Mouse (Mus musculus): ENCODE results near the gene Slc43a2. TPM values are rescaled to one million over a fixed set of nuclear protein-coding genes. Genes with fewer than 3 reads are reported as not detected.

Gene Slc43a2
- total RNA-seq, 2 experiments from 2014 or later: 44.2 to 51.3 TPM

DNA sequence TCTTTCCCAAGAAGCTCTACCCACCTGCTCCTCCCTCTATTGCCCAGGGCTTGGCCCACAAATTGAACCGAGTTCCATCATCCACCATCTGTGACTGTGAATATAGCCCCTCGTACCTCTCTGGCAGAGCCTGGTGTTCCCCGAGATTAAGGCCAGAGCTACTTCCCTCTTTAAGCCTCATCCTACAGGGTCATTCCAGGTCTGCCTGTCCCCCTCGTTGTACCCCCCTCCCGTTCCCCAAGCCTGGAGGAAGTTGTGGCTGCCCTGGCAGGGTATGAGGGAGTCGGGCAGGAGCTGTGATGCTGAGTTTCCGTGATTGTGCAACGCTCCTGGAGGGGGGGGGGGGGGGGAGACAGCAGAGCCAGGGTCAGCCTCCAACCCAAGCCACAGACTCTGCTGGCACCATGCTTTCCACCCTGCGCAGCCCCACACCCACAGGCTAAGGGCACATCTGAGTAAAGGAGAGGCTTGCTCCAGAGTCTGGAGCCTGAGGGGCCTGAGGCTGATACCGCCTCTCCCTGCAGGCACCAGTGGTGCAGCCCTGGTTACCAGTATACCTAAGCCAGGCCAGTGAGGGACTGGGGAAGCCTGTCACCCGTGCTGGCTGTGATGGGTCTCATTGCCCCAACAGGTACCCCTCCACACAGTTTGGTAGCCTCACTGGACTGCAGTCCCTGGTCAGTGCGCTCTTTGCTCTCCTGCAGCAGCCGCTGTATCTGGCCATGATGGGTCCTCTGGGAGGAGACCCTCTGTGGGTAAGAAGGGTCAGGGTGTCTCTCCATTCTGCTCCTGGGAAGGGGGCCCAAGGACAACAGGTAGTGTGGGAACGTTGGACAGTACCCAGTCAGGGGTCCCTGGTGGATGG lies 39.9 kb downstream of the Slc43a2 start:
- no peak for DNase-seq (ENCODE audit: low spot score in 2 of 2)

DNA sequence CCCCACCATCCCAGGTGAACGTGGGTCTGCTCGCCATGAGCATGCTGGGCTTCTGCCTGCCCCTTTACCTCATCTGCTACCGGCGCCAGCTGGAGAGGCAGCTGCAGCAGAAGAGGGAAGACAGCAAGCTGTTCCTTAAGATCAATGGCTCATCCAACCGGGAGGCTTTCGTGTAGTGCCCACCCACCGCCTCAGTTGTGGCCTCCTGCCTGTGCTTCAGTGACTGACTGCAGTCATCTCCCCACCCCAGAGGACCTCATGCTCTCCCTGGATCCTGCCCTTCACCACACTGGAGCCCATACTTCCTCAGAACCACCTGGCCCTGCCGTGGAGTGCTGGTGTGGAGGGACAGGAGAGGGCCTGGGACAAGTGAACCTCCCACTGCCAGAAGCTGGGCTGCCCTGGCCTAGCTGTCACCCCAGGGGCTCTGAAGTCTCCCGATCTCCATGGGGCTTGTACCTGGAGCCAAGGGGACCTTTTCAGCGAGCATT lies 40.9 kb downstream of the Slc43a2 start:
- DNase-seq (ENCODE audit: low spot score in 2 of 2): peak in 1 of 2 experiments; percentile 56

DNA sequence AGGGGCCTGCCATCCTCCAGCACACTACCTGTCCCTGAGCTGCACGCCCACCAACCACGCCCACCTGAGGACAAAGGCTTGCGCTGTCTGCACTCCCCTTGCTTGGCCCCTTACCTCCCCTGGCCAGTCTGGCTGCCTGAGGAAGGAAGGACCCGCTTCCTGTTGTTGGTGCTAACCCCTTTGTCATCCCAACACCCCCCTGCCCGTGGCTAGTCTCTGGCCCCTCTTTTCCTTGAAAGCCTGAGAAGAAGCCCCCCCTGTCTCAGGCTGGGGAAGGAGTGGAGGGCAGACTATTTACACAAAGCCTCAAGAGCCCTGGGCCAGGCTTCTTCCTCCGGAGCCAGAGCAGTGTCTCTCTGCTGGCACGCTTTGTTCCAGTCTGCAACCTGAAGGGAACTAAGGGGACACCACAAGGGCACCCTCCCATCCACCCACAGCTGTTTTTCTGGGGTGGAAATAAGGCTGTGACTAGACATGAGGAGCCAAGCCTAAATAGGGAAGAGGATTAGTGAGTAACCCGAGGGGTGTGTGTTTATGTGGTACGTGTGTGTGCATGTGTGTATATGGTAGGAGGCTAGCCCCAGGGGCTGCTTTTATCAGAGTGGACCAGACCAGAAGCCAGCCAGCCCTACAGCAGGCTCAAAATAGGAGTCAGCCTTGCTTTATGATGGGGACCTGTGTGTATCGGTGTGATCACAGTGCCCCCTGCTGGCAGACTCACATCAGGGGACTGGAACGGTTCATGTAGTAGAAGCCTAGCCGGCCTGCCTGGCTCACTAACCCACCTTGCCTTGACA lies 41.6 kb downstream of the Slc43a2 start:
- peak; percentile 88 to 96 for DNase-seq (ENCODE audit: low spot score in 2 of 2)

DNA sequence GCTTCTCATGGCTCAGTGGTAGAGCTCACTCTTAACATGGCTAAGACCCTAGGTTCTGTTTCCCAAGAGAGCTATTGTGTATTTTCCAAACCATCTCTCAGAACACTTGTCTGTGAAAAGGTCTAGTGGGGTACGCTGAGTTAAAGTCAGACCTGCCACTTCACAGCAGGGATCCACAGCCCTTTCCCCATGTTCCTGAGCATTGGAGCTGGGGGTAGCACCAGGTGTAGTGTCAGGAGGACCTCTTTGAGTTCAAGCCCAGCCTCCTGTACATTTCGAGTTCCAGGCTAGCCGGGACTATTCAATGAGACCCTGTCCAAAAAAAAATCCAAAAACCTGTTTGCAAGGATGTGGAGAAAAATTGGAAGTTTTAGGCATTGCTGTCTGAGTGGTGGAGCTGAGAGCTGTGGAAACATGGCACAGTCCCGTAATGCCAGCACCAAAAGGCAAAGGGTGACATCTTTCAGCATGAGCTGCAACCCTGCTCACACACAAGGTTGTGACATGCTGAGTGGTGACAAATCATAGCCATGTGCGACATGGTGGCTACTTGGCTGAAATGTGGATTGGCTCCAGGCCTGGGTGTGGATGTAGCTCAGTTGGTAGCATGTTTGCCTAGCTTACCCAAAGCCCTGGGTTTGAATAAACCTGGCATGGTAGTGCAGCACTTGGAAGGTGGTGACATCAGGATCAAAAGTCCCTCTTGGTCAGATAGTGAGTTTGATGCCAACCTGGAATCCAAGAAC lies 43.1 kb downstream of the Slc43a2 start:
- DNase-seq (ENCODE audit: low spot score in 2 of 2): no peak

DNA sequence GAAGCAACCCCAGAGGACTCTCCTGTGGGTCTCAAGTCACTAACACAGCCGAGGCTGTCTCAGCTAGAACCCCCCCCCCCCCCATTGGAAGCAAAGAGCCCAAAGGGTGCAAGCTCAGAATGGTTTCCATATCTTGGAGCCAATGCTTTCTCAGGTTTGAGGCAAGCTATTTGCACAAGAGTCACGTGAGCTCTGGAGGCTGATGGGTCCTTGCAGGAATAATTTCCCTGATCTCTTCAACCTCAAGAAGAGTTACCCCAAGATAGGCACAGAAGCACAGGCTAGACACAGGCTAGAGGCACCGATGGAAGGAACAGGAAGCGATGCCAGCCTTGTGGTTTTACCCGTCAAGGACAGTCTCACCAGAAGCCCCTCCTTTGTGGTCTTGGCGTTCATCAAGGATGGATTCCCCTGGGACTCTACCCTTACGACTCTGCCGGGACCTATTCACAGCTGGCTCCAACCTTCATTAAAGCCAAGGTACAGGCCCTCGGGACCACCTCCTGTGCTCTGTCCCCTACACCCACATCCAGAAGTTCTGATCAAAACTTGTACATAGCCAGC lies 44.1 kb downstream of the Slc43a2 start:
- no peak for DNase-seq (ENCODE audit: low spot score in 2 of 2)

DNA sequence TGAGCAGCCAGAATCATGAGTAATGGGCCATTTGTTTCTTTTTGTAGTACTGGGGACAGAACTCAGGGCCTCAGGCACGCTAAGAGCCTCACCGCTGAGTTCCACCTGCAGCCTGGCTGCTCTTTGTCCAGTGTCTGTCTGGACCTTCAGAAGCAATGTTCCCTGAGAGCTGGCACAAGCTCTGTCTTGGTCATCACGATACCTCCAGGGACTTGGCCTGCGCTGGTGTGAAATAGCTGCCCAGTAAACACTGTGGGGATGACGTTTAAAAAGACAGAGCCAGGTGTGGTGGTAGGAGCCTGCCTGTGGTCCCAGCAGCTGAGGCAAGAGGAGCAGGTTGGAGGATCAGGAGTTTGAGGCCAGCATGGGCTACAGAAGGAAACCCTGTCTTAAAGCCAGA lies 47.1 kb downstream of the Slc43a2 start:
- DNase-seq (ENCODE audit: low spot score in 2 of 2): no peak

DNA sequence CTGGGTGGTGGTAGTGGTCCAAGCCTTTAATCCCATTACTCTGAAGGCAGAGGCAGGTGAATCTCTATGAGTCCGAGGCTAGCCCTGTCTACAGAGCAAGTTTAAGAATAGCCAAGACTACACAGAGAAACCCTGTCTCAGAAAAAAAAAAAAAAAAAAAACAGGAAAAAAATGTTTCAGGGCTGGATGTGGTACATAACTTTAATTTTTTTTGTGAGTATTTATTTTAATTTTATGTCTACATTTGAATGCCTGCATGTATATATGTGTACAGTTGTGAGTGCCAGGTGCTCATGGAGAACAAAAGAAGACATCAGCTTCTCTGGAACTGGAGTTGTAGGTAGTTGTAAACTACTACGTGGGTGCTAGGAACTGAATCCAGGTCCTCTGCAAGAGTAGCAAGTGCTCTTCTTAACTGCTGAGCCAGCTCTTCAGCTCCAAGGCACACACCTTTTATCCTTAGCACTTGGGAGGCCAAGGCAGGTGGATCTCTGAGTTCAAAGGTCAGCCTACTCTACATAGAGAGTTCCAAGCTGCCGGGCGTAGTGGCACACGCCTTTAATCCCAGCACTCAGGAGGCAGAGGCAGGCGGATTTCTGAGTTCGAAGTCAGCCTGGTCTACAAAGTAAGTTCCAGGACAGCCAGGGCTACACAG lies 50.1 kb downstream of the Slc43a2 start:
- DNase-seq (ENCODE audit: low spot score in 2 of 2): no peak

DNA sequence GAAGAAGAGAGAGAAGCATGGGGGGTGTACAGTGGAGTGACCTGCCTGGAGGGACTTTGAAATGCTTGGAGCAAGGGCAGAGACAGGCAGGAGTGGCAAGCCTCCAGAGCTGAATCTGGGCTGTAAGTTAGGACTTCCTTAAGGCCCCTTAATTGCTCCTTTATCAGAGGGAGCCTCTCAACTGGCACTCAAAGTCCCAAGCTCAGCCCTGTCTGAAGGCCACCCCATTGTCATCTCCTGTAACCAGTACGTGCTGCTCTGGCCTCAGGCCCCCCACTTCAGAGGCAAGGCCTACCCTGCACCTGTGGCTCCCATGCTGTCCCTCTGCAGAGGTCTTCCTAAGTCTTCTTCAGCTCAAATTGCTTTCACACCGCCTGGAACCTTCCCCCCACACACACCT lies 52.0 kb downstream of the Slc43a2 start:
- no peak for DNase-seq (ENCODE audit: low spot score in 2 of 2)

DNA sequence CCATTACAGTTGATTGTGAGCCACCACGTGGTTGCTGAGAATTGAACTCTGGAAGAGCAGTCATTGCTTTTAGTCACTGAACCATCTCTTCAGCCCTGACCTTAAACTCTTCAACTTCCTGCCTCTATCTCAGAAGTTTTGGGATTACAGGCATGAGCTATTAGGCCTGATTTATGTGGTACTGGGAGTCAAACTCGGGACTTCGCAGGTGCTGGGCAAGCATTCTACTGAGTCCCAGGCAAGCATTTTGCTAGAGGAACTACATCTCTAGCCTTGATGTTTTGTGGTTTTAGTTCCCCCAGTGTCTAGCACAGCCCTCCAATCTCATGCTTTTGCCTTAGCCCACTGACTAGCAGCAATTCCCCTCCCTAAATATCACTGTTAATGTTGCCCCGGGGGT lies 53.6 kb downstream of the Slc43a2 start:
- DNase-seq (ENCODE audit: low spot score in 2 of 2): no peak

DNA sequence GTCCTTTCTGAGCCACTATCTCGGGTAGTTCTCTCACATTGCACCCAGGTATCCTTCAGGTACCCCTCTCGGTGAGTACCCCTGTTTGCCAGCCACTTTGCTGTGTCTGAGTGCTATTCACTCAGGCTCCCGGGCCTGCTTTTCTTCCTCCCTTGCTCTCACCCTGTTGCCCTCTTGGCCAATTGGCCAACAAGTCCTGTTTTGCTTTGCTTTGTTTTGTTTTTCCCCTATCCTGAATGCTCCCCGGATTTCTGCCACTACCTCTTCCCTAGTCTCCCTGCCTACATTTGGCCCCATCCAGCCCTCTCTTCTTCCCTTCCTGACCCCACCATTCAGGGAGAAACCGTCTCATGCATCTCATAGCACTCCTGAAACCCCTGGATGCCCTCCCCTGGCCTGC lies 54.5 kb downstream of the Slc43a2 start:
- DNase-seq (ENCODE audit: low spot score in 2 of 2): no peak

DNA sequence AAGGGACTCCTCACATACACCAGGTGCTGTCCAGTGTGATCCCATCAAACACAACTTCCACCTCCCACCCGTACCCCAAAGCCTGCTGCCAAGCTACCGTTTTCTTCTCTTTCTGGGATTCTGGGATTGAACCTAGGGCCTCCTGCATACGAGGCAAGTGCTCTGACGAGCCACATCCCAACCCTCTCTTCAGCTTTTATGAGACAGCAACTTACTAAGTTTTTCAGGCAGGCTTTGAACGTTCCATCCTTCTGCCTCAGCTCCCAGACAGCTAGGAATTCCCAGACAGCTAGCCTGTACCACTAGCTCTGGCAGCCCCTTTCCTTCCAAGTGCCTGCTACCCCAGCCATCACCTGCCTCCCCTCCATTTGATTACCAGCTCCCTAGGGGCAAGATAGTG lies 55.5 kb downstream of the Slc43a2 start:
- no peak for DNase-seq (ENCODE audit: low spot score in 2 of 2)

DNA sequence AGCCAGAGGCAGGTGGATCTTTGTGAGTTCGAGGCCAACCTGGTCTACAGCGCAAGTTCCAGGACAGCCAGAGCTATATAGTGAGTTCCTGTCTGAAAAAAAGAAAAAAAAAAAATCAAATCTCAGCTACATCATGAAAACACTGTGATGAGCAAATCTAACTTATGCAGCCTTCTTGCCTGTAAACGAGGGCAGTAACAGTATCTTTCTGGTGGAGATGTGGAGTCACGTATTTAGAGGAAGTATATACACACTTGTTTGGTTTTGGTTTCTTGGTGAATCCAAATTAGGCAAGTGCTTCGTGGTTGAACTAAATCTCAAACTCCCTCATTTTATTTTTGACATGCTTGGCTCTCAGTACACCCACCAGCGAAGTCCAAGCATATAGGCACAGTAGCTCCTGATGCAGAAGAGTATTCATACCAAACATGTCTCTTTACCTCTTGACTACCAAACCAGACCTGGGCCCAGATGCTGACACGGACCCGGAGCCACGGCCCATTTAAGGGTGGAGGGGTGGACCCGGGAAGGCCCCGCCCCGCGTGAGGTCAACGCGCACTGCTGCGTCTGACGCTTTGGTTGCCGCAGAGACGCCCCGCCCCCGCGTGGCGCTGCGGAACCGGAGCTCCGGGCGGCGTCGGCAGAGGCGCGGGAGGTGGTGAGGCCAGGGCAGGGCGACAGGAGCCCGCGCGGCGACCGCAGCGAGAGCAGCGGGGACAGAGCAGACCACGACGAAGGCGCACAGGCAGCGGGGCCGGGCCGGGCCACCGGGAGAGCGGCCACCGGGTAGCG lies 56.2 kb downstream of the Slc43a2 start, which contains the start of gene Pitpna:
Gene Pitpna (plus strand): TSS at position 605 of the 792 bp plus-strand sequence.
- DNase-seq (ENCODE audit: low spot score in 2 of 2): peak; percentile 94 to 97

DNA sequence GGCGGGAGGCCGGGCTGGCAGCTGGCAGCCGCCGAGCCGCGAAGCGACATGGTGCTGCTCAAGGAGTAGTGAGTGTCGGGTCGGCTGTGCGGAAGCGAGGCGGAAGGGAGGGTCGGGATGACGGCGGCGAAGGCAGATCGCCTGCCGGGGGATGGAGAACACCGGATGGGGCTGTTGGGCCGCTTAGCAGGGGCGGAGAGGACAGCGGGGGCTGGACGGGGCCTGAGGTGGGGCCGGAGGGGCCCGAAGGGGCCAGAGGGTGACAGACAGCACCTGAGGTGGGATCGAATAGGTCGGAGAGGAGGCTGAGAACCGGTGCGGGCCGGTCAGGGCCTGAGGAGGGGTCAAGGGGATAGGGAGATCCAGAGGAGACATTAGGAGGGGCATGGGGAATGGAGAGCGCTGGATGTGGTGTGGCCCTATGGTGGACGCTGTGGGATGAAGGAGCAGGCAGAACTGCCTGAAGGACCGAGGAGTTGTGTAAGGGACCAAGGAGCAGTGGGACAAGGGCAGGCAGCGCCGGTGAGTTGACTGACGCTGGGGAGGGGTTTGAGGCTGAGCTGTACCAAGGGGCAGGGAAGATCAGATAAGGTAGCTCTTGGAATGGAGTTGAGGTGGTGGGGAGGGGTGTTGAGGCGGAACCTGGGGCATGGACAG lies 56.9 kb downstream of the Slc43a2 start:
- DNase-seq (ENCODE audit: low spot score in 2 of 2): no peak

DNA sequence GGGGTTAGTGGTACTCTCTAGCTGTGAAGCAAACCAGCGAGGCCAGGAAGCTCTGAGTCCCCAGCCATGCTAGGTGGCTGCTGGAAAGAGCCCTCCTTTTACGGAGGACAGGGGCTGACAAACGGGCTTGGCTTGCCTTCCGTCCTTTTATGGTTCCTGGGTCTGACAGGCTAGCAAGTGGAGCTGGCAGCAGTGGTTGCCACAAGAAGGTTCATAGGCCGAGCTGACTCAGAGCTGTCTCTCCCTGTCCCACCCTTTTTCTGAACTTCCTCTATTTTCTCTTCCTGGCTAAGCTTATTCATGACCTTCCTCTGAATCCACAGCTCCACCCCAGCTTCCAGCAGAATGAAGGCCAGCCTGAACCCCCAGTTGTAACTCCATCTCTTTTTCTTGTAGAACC lies 61.1 kb downstream of the Slc43a2 start:
- DNase-seq (ENCODE audit: low spot score in 2 of 2): no peak

DNA sequence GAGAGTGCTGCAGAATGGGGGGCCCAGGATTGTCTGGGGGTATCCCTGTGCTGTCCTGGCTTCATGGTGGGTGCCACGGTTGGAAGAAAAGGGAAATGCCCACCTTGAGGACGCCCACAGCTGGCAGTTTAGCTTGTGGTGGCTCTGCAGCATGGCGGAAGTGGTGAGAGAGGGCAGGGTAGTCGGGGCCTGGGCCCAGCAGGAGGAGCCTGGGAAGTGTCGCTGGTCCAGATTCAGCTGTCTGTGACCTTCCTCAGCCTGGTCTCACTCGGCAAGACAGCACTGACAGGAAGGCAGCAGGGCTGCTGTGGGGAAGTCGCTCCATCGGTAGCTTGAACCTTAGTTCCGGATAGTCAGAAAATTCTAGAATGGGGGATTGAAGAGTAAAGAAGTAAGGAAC lies 62.9 kb downstream of the Slc43a2 start:
- DNase-seq (ENCODE audit: low spot score in 2 of 2): no peak

DNA sequence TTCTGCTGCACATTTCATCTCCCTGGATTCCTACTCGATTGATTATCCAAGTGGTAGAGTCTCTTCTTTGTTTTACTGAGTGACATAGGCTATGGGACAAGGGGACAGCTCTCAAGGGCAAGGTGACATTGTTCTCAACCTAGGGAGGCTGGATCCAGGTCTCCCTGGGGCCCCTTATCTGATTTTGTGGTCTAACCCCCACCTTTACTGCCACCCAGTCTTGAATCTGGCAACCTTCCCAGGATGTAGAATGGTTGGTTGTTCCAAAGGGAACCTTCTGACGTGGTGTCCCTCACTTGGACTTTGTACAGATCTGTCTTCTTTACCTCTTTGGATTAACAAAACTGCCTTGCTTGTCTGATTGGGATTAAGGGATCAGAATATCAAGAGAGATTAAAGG lies 63.9 kb downstream of the Slc43a2 start:
- DNase-seq (ENCODE audit: low spot score in 2 of 2): no peak

DNA sequence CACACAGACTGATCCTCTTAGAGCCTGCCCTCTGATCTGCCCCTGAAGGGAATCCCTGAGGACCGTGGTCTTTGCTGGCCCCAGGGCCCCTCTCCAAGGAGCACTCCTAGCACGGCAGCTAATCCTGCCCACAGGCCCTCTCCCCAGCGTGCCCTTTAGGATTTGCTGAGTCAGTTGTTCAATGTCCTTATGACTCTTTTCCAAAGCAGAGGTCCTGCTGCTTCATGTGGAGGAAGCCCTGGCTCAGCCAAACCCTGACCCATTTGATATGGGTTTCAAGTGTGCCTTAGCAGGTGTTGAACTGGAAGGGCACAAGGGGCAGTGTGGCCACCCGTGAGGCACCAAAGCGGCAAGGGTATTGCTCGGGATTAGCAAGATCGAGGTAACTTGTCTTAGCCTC lies 64.3 kb downstream of the Slc43a2 start:
- DNase-seq (ENCODE audit: low spot score in 2 of 2): no peak

DNA sequence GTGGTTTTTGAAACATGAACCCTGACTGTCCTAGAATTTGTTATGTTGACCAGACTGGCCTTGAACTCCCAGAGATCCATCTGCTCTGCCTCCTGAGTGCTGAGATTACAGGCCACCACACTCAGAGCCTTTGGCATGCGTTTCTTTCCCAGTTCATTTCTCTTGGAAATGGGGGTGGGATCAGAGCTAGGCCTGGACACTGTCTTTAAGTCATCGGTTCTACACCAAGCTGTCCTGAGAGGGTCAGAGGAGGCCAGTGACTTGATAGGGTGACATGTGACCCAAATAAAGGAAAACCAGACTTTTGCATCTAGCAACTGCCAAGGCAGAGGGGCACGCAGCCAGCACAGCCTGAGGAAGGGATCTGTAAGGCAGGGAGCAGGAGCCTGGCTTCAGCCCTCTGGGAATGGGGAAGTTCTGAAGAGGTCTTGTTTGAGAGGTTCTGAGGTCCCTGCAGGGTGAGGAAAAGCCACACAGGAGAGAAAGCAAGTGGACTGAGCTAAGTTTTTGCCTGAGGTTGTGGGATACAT lies 65.3 kb downstream of the Slc43a2 start:
- DNase-seq (ENCODE audit: low spot score in 2 of 2): no peak

DNA sequence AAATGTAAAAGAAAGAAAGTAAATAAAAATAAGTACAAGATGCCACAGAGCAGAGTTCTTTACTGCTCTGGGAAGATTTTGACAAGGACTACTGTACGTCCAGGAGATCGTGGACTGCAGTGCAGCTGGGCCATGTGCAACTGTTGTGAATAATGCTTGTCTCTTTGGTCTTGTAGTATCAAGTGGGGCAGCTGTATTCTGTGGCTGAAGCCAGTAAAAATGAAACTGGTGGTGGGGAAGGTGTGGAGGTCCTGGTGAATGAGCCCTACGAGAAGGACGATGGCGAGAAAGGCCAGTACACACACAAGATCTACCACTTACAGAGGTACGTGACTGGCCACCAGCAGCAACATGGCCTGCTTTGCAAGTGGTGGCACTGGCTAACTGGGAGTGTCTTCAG lies 66.5 kb downstream of the Slc43a2 start:
- no peak for DNase-seq (ENCODE audit: low spot score in 2 of 2)

Measured in layer of hippocampus, adult 18-20 months (tissue).